Mouse (Mus musculus) myocyte (in vitro differentiated cells): ENCODE measurements around the gene Bcl2. TPM values are rescaled to one million over a fixed set of nuclear protein-coding genes. Genes with fewer than 3 reads are reported as not detected.

Experiments
- H3K27me3 ChIP-seq: one replicate; pipeline ENCODE4 v1.6.1; 2011; ENCODE audit not compliant: control insufficient read depth, insufficient read depth, insufficient read length
- H3K36me3 ChIP-seq: one replicate; pipeline ENCODE4 v1.6.1; 2011; ENCODE audit not compliant: control insufficient read depth, insufficient read depth
- H3K4me2 ChIP-seq: one replicate; pipeline ENCODE4 v1.6.1; 2011; ENCODE audit warnings: low read depth, control low read depth
- H3K4me3 ChIP-seq: one replicate; pipeline ENCODE4 v1.5.1; 2011; ENCODE audit warnings: mild to moderate bottlenecking, control low read depth, moderate library complexity
- H3K79me2 ChIP-seq: one replicate; pipeline ENCODE4 v1.6.1; 2011; ENCODE audit not compliant: control insufficient read depth, insufficient read depth
- H3ac ChIP-seq: one replicate; pipeline ENCODE4 v1.6.1; 2011; ENCODE audit not compliant: control insufficient read depth, insufficient read length
- CEBPB ChIP-seq: IDR thresholded peaks from 2 replicates; pipeline ENCODE4 v1.6.1; 2011; ENCODE audit warnings: mild to moderate bottlenecking, moderate library complexity; ENCODE audit not compliant: poor library complexity, insufficient read depth, severe bottlenecking
- E2F4 ChIP-seq: IDR thresholded peaks from one replicate; pipeline ENCODE4 v1.6.1; 2011; ENCODE audit warnings: mild to moderate bottlenecking, control low read depth, moderate library complexity; ENCODE audit not compliant: insufficient read depth
- MAX ChIP-seq: IDR thresholded peaks from one replicate; pipeline ENCODE4 v1.6.1; 2011; ENCODE audit warnings: low read depth, mild to moderate bottlenecking, control low read depth
- MYOD1 ChIP-seq, 3 experiments: IDR thresholded peaks; one replicate each; pipeline ENCODE4 v1.6.1; 2011; ENCODE audit warnings: control low read depth in 2 of 3, low read depth in 2 of 3, mild to moderate bottlenecking in 2 of 3, moderate library complexity in 1 of 3; ENCODE audit not compliant: insufficient read length in 2 of 3, control insufficient read depth in 1 of 3
- MYOG ChIP-seq, 3 experiments: IDR thresholded peaks; one replicate each; pipeline ENCODE4 v1.6.1; 2011; ENCODE audit warnings: control low read depth in 2 of 3, low read depth in 2 of 3, mild to moderate bottlenecking in 2 of 3; ENCODE audit not compliant: insufficient read length in 2 of 3, control insufficient read depth in 1 of 3, insufficient read depth in 1 of 3
- POLR2A ChIP-seq: IDR thresholded peaks from one replicate; pipeline ENCODE4 v1.6.1; 2011; ENCODE audit warnings: low read depth, mild to moderate bottlenecking, control low read depth, moderate library complexity; ENCODE audit not compliant: insufficient read length
- POLR2AphosphoS2 ChIP-seq: IDR thresholded peaks from one replicate; pipeline ENCODE4 v1.6.1; 2011; ENCODE audit warnings: low read depth, control low read depth; ENCODE audit not compliant: insufficient read length
- REST ChIP-seq: IDR thresholded peaks from one replicate; pipeline ENCODE4 v1.6.1; 2011; ENCODE audit warnings: mild to moderate bottlenecking, control low read depth, moderate library complexity; ENCODE audit not compliant: insufficient read depth, insufficient read length
- SRF ChIP-seq: IDR thresholded peaks from one replicate; pipeline ENCODE4 v1.6.1; 2011; ENCODE audit warnings: low read depth; ENCODE audit not compliant: control insufficient read depth, insufficient read length
- TCF12 ChIP-seq: IDR thresholded peaks from one replicate; pipeline ENCODE4 v1.6.1; 2011; ENCODE audit warnings: mild to moderate bottlenecking, control low read depth; ENCODE audit not compliant: poor library complexity, insufficient read depth, severe bottlenecking
- TCF3 ChIP-seq: IDR thresholded peaks from one replicate; pipeline ENCODE4 v1.6.1; 2011; ENCODE audit warnings: low read depth, control low read depth; ENCODE audit not compliant: insufficient read length
- USF1 ChIP-seq: IDR thresholded peaks from one replicate; pipeline ENCODE4 v1.6.1; 2011; ENCODE audit warnings: low read depth, mild to moderate bottlenecking, control low read depth, moderate library complexity
- polyA plus RNA-seq: library from polyadenylated mRNA; unstranded; fragments of >200 nt; fragmentation: generic; extraction: Trizol; gene quantifications from one replicate; pipeline ENCODE4 v1.2.1, GENCODE M21; 2012; ENCODE audit warnings: missing spikeins

Gene Bcl2
- polyA plus RNA-seq, 1 experiment: 1.9 TPM

- Histone ChIP-seq H3ac (no peak overlapping the region), H3K4me3 (no peak overlapping the region), H3K4me2 (no peak overlapping the region), H3K27me3 (no peaks in the 10 kb centered on the region), H3K36me3 (no peaks in the 10 kb centered on the region), H3K79me2 (no peaks in the 10 kb centered on the region)
- TF ChIP-seq POLR2A (no peak), TCF3 (no peak), TCF12 (no peak), MAX (no peak), CEBPB (no peak), E2F4 (no peak), REST (no peak), POLR2AphosphoS2 (no peak), SRF (no peak), USF1 (no peak), MYOG (IDR thresholded peaks at IDR 0.05; ENCODE audit: control insufficient read depth in 1 of 3, insufficient read depth in 1 of 3, insufficient read length in 2 of 3, low read depth in 2 of 3) (no peak), MYOD1 (IDR thresholded peaks at IDR 0.05; ENCODE audit: control insufficient read depth in 1 of 3, insufficient read length in 2 of 3, low read depth in 2 of 3) (no peak)
Observed at GRCm38 (mm10) chr1:106517591-106518177, 196.4 kb downstream of the Bcl2 start.

- no peak overlapping the region for H3K4me2 ChIP-seq
- H3ac ChIP-seq: no peak overlapping the region
- no peaks in the 10 kb centered on the region for H3K36me3 ChIP-seq
- no peak for TF ChIP-seq E2F4
- no peak for TF ChIP-seq MAX
- no peak for TF ChIP-seq MYOG (IDR thresholded peaks at IDR 0.05; ENCODE audit: control insufficient read depth in 1 of 3, insufficient read depth in 1 of 3, insufficient read length in 2 of 3, low read depth in 2 of 3)
- no peaks in the 10 kb centered on the region for H3K79me2 ChIP-seq
- no peaks in the 10 kb centered on the region for H3K27me3 ChIP-seq
- H3K4me3 ChIP-seq: no peak overlapping the region
Observed at GRCm38 (mm10) chr1:106517099-106517498, 197.0 kb downstream of the Bcl2 start.

- H3ac ChIP-seq: no peak overlapping the region
- TF ChIP-seq CEBPB (no peak), MYOG (IDR thresholded peaks at IDR 0.05; ENCODE audit: control insufficient read depth in 1 of 3, insufficient read depth in 1 of 3, insufficient read length in 2 of 3, low read depth in 2 of 3) (no peak), MYOD1 (IDR thresholded peaks at IDR 0.05; ENCODE audit: control insufficient read depth in 1 of 3, insufficient read length in 2 of 3, low read depth in 2 of 3) (no peak), TCF12 (no peak), POLR2A (no peak), E2F4 (no peak), SRF (no peak), REST (no peak), USF1 (no peak), TCF3 (no peak), MAX (no peak)
- no peak overlapping the region for H3K4me3 ChIP-seq
- no peaks in the 10 kb centered on the region for H3K36me3 ChIP-seq
- H3K4me2 ChIP-seq: no peak overlapping the region
- no peaks in the 10 kb centered on the region for H3K27me3 ChIP-seq
- H3K79me2 ChIP-seq: no peaks in the 10 kb centered on the region
Observed at GRCm38 (mm10) chr1:106515611-106516010, 198.5 kb downstream of the Bcl2 start.

- H3K27me3 ChIP-seq: no peaks in the 10 kb centered on the region
- H3ac ChIP-seq: no peak overlapping the region
- no peak overlapping the region for H3K4me3 ChIP-seq
- H3K36me3 ChIP-seq: no peaks in the 10 kb centered on the region
- H3K4me2 ChIP-seq: no peak overlapping the region
- TF ChIP-seq TCF3 (no peak), POLR2AphosphoS2 (no peak), CEBPB (no peak), E2F4 (no peak), MYOD1 (IDR thresholded peaks at IDR 0.05; ENCODE audit: control insufficient read depth in 1 of 3, insufficient read length in 2 of 3, low read depth in 2 of 3) (no peak), POLR2A (no peak), MAX (no peak), REST (no peak), TCF12 (no peak)
- H3K79me2 ChIP-seq: no peaks in the 10 kb centered on the region
Observed at GRCm38 (mm10) chr1:106513890-106514643, 200.0 kb downstream of the Bcl2 start.

GRCm38 (mm10) chr1:106513481-106513880 lies 200.6 kb downstream of the Bcl2 start:
- H3ac ChIP-seq: no peak overlapping the region
- H3K4me2 ChIP-seq: no peak overlapping the region
- H3K79me2 ChIP-seq: no peaks in the 10 kb centered on the region
- H3K4me3 ChIP-seq: no peak overlapping the region
- no peaks in the 10 kb centered on the region for H3K36me3 ChIP-seq
- TF ChIP-seq POLR2A: no peak
- no peaks in the 10 kb centered on the region for H3K27me3 ChIP-seq
